Mouse (Mus musculus) cerebellum, postnatal 14 days (tissue): ENCODE measurements around the gene Pptc7.

Experiments
- DNase-seq, 2 experiments: peaks; one replicate each; pipeline ENCODE4 v3.0.0; 2021; ENCODE audit warnings: mixed read lengths in 2 of 2

Gene Pptc7

DNA sequence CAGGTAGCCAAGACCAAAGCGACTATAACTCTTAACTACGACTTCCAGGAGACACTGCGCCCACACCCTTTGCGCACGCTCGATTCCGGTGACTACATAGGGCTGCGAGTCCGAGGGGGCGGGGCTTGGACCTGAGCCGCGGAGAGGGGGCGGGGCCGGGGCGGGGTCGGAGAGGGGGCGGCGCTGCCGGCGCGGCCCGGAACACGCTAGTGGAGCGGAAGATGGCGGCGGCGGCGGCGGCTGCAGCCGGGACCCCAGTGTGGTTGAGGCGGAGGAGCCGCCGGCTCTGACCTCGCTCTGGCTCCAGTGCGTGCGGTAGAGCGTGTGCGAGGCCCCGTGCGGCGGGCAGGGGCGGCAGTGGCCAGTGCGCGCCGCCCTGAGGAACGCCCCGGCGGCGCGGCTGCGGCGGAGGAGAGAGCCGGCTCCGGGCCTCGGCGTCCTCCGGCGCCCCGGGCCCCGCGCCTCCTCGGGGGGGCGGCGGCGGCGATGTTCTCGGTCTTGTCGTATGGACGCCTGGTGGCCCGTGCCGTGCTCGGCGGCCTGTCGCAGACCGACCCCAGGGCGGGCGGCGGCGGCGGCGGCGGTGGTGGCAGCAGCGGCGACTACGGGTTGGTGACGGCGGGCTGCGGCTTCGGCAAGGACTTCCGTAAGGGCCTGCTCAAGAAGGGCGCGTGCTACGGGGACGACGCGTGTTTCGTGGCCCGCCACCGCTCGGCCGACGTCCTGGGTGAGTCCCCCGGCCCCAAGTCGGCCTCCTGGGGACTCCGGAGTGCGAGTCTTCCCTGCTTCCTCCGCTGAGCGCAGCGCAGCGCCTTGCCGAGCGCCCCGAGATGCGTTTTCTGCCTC is at the start of gene Pptc7:
Pptc7 (plus strand) TSS at position 183 of the 846 bp plus-strand sequence.
- peak; percentile 97 to 99 for DNase-seq

DNA sequence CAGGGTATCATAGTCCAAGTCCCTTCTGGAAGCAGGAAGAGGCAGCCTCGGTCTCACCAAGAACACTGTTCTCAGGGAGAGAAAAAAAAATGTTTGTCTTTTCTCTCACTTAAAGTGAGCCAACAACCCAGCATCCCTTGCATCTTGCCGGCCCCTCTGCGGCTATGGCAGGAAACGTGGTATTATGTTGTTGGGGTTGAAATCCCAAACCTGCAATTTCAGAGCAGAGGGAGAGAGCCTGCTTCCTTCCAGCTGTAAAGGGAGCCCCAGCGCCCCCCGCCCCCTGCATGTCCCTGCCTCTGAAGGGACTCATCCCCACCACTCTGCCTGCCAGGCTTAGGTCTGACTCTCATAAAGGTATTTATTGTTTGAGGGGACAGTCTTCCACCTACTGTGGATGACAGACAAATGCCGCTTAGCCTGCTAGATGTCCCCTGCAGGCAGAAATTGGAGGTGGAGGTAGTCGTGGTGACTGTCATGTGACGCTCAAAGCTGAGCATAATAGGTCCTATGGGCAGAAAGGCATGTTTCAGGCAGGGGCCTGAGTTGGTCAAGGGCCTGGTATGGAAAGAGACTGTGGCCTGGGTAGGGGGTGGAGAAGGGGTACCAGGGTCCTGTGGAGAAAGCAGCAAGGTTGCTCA is 48.8 kb upstream of the Pptc7 start:
- DNase-seq: no peak

DNA sequence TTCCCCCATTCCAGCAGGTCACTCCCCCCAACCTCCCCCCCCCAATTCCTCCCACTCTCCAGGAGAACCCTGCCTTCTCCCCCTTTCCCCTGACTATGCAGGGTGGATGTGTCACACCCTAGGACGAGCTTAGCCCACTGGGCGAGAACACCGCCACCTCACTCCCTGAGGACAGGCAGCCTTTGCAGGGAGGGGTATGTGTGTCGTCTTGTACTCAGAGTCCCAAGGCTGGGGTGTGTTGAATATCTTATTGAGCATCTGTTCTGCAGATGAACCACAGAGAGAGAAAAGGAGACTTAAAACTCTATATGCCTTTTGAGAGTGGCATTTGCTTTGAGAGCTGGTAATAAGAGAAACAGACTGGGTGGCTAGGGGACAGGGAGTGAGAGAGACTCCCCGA is 47.0 kb upstream of the Pptc7 start:
- DNase-seq: no peak

DNA sequence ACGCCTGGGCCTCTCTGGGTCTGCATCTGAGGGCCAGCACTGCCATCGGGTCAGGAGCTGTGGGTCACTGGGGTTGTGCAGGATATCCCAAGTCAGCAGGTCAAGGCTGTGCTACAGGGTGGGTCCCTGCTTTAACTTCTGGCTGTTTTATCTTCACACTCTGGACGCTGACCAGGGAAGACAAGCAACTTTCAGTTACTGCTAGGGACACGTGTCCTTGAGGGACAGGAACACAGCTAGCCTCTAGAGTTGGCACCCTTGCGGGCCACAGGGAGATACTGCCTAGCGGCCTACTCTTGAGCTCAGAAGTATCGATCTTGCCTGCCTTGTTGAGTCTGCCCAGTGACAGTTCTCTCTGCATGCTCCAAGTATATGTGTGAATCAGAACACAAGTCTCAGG is 44.5 kb upstream of the Pptc7 start:
- no peak for DNase-seq

DNA sequence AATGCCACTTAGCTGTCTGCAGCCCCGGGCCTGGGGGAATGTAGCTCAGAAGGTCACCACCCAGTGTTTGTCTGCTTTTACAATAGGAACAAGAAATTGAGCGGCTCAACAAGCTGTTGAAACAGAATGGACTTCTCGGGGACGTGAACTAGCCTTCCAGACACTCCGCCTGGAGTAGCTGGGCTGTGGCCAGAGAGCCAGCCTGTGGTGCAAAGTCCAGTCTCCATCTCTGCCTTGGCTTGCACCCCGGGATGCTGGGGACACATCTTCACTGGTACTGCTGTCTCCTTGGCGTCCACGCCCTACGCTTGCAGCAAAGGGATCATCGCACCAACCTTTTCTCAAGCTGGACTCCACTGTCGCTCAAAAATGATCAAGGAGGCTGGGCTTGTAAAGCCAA is 43.6 kb upstream of the Pptc7 start:
- peak; percentile 57 to 63 for DNase-seq

DNA sequence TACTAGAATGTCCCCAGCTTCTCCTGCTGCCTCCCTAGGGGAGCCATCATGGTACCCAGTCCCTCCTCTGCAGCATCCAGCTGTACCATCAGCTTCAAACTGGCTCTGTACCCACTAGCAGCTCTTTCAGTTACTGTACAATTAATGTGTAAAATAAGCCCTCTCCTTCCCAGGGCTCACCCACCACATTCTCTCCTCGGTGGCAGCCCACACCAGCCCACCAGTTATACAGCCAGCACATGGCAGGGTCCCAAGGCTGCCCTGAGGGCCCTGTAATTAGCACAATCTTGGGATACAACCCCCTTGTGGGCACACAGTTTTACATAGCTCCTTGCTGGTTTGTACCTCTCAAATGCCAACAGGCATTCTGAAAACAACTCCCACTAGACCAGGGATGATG is 43.2 kb upstream of the Pptc7 start:
- no peak for DNase-seq

DNA sequence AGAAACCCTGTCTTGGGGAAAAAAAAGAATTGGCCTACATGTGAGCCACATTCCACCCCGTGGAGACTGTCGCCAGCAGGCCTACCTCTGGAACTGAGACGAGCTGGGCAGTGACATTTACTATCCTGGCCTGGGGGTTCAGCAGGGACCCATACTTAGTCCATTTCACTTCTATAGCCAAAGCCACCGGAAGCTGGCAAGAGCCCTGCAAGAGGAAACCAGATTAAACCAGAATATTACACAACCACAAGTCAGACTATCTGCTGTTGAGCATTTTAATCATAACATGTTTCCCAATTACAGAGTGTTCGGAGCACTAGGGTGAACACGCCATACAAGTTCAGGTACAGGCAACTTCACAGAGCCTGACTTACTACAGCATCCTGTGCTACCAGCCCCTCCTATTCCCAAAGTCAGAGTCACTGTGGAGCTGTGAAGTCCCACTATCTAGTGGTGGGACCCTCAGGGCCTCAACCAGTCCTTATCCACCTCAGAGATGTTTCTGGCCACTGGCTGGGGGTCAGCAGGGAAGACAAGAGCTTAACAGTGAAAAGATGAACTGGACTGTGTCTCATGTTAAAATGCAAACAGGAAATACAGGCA is 41.5 kb upstream of the Pptc7 start:
- DNase-seq: no peak

DNA sequence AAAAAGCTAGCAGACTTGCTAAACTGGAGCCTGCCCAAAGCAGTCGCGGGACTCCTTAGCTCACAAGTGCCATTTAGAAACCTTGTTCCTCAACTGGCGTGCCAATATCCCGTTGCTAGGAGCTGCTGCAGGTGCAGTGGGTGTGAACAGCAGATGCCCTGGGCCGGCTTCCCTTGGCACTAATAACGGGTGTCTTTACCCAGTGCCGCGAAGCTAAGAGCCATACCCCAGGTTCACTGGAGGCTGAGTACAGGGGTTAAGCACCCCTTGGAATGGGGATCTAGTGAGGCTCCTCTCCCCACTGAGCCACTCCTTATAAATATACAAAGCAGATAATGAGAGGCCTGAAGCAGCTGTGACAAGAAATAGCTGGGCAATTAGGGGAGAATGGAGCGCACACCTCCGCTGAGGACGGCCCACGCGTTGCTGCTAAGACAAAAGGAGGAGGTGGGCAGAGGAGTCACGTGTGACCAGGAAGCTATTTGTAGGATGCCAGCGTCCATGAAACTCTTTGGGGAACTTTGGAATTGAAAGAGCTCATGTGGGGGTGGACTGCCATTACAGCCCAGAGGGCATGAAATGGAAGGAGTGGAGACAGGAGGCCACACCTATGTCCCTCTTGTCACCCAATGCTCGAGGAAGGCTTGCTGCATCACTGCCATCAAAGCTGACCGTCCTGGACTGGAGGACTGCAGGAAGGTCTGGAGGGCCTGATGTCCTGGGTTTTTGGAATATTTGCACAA is 40.2 kb upstream of the Pptc7 start:
- peak; percentile 65 to 67 for DNase-seq

DNA sequence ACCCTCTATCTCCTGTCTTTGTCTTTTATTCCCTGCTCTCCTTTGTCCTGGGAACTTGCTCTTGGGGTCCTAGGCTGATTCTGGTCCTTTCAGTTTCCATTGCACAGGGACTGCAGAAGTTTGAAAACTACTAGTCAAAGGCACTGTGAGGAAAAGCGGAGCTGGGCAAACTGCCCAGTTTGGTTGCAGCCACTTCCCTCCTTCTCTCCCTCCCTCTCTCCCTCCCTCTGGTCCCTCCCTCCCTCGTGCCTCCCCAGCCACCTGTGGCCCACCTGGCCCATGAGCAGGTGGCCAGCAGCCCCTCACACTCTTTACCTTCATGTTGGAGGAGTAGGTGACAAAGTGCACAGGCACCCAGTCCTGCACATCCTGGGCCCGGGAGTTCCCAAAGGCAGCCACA is 39.0 kb upstream of the Pptc7 start:
- DNase-seq: peak in 1 of 2 experiments; percentile 42

DNA sequence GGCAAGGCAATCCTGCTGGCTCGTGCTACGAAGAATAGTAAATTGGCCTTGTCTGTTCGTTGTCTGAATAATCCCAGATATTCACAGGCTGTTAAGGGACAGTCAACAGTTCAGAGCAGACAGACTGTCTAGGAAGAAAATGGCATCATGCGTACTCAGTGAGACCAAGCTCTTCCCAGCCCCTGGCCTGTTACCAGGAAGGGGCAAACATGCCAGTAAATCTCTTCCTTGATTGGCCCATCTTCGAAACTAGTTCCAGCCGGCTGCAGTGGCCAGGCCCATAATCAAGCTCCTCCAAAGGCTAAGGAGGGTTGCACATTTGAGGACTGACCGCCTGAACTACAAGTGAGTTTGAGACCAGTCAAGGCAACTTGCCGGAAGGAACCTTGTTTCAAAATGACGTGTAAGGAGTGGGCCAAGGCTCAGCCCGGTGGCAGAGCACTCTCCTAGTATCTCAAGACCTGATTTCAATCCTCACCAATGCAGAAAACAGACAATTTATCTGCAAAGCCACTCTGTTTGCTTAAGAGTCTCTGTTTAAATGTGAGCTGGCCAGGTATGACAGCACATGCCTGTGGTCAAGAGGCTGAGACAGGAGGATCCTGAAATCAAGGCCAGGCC is 37.5 kb upstream of the Pptc7 start:
- peak in 1 of 2 experiments; percentile 42 for DNase-seq

DNA sequence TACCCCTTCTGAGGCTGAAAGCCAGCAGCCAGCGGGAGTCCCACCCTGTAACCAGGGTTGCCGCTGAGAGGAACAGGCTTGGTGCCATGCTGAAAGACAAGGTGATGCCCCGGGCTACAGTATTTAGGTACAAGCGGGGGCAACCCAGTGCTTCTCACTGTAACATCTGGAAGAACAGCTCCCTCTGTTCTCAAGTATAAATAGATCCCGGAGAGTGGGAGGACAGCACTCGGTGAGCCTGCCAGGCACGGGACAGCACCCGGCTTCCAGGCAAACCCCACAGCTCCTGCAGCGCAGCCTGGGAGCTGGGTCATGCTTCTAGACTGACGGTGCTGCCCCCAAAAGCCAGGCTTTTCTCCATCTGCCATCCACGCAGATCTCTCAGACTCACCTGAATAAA is 36.6 kb upstream of the Pptc7 start:
- DNase-seq: no peak

DNA sequence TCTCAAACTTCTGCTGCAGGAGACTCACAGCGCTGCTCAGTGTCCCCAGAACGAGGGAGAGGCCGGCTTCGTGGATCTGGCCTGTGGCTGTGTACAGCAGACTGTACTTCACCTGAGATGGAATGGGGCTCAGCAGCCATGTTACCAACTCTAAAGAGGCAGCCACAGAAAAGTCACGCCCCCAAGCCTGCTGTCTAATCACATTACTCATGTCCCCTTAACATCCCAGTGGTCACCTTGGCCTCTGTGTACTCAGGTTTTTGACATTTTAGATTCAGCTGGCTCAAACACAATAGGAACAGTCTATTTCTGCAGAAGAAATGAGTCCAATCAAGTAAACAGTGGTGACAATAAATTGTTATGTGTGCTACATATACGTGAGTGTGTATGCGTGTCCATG is 36.2 kb upstream of the Pptc7 start:
- DNase-seq: no peak

DNA sequence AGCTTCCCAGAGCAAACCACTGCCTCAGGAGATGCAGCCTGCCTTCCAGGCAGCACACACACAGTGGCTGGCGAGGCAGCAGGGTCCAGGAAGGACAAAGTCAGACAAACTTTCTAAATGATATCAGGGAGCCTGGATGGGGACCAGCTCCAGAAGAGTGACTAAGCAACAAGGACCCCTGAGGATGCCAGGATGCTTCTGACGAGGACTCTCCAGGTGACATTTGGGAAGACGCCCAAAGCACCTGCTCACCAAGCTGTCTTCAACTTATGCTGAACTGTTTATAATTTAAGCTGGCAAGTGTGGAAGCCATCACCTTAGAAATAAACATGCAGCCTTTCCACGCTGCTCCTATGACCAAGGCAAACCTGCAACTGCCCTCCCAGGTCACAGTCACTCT is 34.9 kb upstream of the Pptc7 start:
- peak in 1 of 2 experiments; percentile 41 for DNase-seq

DNA sequence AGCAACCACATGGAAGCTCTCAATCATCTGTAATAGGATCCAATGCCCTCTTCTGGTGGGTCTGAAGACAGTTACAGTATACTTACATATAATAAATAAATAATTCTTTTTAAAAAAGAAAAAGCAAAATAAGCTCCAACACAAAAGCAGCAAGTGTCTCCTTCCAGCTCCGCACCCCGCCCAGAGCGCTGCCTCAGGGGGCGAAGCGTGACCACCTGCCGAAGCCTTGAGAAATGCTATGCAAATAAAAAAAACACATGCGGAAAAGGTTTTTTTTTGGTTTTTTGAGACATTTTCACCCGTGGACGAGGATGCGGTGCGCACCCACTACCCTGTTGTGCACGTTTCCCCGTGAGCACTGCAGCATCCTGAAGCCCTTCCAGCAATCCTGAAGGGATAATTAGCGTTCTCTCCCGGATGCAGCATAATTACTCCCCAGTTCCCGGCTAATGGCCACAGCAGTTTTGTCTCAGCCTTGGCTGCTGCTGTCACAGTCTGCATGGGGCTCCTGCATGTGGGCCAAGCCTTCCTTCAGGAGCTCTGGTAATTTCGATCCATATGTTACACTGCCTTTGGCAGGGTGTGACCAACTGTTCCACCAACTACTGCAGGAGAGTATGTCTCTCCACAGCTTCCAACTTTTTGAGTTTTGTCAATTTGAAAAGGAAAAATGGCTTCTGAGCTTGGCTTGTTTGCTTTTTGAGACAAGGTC is 32.1 kb upstream of the Pptc7 start:
- DNase-seq: peak in 1 of 2 experiments; percentile 44

DNA sequence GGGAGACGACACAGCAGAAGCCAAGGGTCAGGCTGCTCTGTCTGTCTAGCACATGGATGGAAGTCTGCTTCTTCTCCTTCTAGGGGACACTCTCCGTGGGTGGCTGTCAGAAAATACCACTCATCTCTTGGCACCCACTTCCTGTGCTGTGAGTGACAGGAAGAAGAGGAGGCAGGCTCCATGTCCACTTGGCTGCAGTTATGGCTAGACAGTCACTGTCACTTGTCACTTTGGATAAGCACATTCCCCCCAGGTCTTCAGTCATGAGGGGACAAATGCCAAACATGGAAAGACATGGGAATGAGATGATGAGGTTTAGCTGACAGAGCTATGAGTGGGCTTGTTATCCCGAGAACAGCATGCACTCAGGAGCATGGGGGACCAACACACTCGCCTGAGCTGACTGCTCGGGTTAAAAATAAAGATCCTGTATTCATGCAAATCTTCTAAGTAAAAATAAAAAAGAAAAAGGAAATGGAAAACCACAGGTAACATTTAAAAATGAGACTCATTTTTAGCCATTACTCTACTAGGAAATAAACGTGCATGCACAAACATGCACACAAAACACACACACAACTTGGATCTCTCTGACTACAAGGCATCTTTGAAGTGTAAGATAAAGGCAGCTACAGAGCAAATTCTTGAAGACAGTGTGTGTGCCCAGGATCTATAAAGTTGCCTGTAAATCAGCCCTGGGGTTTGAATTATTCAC is 26.0 kb upstream of the Pptc7 start:
- no peak for DNase-seq

DNA sequence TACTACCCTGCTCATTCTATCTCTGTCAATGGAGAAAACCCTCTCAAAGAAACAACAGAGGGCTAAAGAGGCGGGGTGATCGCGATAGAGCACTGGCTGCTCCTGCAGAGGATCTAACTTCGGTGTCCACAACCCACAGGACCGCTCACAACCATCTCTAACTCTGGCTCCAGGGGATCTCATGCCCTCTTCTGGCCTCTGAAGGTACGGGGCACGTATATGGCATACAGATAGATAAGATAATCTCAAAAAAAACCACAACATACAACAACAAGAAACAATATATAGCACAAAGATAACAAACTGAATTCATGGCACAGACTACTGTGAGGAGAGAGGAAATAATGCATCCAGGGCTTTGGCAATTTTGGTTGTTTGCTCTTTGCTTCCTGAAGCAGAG is 22.1 kb upstream of the Pptc7 start:
- DNase-seq: no peak

DNA sequence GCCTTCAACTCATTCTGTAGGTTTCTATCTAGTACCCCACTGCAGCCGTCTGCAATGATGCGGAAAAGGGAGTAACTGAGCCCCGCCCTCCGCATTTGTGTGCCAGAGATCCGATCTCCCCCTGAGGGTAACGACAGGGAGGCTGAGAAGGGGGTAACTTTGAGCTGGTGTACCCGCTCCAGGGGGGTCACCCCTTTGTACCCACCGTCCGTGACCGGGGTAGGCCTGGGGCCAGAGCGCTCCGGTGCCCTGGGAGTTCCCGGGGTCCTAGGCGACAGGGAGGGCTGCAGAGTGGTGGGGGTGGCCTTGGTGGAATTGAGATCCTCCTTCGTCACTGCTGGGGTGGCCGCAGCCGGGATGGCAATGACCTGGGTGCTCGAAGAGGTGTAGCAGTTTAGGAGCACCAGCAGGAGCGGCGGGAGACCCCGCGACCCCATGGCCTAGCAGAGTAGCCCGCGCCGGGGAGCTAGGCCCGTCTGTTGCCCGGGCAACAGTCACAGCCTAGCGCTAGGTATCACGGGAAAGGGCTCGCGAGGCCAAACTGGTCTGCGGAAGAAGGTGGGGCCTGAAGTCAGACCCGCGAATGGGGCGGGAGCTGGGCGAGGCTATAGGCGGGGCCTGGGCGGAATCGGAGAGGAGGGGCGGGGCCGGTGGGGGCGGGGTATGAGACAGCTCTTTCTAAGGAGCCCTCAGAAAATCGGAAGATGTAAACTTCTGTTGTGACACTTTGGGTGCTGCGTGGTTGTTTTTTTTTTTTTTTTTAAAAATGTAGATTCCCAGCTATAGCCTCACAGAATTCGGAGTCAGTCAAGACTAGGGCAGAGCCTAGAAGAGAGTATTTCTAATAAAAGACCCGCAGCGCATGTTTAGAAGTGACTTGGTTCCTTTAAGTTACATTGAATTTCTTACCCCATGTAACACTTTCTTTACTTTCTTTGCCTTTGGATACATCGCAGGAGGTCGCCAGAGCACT is 19.9 kb upstream of the Pptc7 start, which contains the start of gene Tctn1:
Tctn1 (minus strand) TSS at position 528 of the 973 bp plus-strand sequence.
- peak; percentile 91 to 94 for DNase-seq

DNA sequence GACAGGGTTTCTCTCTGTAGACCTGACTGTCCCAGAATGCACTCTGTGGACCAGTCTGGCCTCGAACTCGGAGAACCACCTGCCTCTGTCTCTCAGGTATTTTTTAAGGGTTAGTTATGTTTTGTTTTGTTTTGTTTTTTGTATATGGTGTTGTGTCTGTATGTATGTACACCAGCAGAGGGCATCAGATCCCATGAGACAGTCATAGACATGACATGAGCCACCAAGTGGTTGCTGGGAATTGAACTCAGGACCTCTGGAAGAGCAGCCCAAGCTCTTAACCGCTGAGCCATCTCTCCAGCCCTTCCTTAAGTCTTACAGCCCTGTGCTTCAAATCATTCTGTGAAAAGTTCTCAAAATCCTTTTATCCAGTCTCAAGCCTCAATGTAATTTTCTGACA is 19.0 kb upstream of the Pptc7 start:
- DNase-seq: no peak

DNA sequence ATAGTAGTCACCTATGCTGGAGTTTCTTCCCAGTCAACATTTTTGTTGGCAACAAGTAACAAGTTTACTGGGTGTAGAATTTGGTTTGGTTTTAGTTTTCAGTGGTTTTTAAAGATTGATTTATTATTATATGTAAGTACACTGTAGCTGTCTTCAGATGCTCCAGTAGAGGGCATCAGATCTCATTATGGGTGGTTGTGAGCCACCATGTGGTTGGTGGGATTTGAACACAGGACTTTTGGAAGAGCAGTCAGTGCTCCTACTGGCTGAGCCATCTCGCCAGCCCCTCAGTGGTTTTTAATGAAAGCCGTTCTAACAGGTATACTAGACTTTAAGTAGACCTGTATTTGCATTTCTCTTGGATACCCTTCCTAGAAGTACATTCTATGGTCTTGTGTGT is 18.2 kb upstream of the Pptc7 start:
- no peak for DNase-seq

DNA sequence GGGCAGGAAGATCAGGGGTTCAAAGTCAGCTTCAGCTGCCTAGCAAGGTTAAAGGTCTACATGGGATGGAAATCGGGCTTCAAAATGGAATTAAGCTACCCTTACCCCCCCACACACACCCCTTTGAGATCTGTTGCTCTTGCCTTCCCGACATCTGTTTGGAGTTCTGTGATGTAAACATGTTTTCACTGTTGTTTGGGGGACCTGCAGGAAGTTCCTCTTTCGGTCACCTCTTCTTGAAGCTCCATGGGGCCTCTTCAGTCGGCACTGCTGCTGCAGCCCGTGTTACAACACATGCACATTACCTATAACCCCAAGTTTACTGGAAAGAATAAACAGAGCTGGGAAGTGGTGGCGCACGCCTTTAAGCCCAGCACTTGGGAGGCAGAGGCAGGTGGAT is 17.0 kb upstream of the Pptc7 start:
- no peak for DNase-seq
